Mouse (Mus musculus): ENCODE measurements at regions not wholly inside any gene's neighbourhood (a gene's known extent, or its start where the extent isn't known, plus 50 kb on each side); places are given as distances from the start of the nearest gene placed in this dataset.

GRCm38 (mm10) chr3:117938426-117938825 is 69.7 kb upstream of the Snx7 start:
- Histone ChIP-seq H3K4me2 (ENCODE audit: low read depth) (no peak overlapping the region), H3K79me2 (ENCODE audit: control insufficient read depth, insufficient read depth) (no peaks in the 10 kb centered on the region), H3K4me3 (no peak overlapping the region), H3ac (ENCODE audit: control insufficient read depth, insufficient read length) (no peak overlapping the region), H3K36me3 (ENCODE audit: control insufficient read depth, insufficient read depth) (no peaks in the 10 kb centered on the region), H3K27me3 (ENCODE audit: control insufficient read depth, insufficient read depth, insufficient read length) (no peaks in the 10 kb centered on the region)
- TF ChIP-seq CEBPB (IDR thresholded peaks at IDR 0.05; ENCODE audit: insufficient read depth, poor library complexity, severe bottlenecking) (no peak), MYOG (IDR thresholded peaks at IDR 0.05; ENCODE audit: control insufficient read depth in 1 of 3, insufficient read depth in 1 of 3, insufficient read length in 2 of 3, low read depth in 2 of 3) (no peak), TCF12 (IDR thresholded peaks at IDR 0.05; ENCODE audit: insufficient read depth, poor library complexity, severe bottlenecking) (no peak), USF1 (IDR thresholded peaks at IDR 0.05; ENCODE audit: low read depth) (no peak), E2F4 (IDR thresholded peaks at IDR 0.05; ENCODE audit: insufficient read depth) (no peak), TCF3 (IDR thresholded peaks at IDR 0.05; ENCODE audit: insufficient read length, low read depth) (no peak), POLR2AphosphoS2 (IDR thresholded peaks at IDR 0.05; ENCODE audit: insufficient read length, low read depth) (no peak), POLR2A (IDR thresholded peaks at IDR 0.05; ENCODE audit: insufficient read length, low read depth) (no peak), SRF (IDR thresholded peaks at IDR 0.05; ENCODE audit: control insufficient read depth, insufficient read length, low read depth) (no peak), MAX (IDR thresholded peaks at IDR 0.05; ENCODE audit: low read depth) (no peak), REST (IDR thresholded peaks at IDR 0.05; ENCODE audit: insufficient read depth, insufficient read length) (no peak)

- no peaks in the 10 kb centered on the region for H3K36me3 ChIP-seq (ENCODE audit: control insufficient read depth, insufficient read depth)
- no peak overlapping the region for H3ac ChIP-seq (ENCODE audit: control insufficient read depth, insufficient read length)
- no peaks in the 10 kb centered on the region for H3K27me3 ChIP-seq (ENCODE audit: control insufficient read depth, insufficient read depth, insufficient read length)
- no peaks in the 10 kb centered on the region for H3K79me2 ChIP-seq (ENCODE audit: control insufficient read depth, insufficient read depth)
- no peak overlapping the region for H3K4me2 ChIP-seq (ENCODE audit: low read depth)
- TF ChIP-seq TCF3 (IDR thresholded peaks at IDR 0.05; ENCODE audit: insufficient read length, low read depth) (no peak), TCF12 (IDR thresholded peaks at IDR 0.05; ENCODE audit: insufficient read depth, poor library complexity, severe bottlenecking) (no peak), POLR2A (IDR thresholded peaks at IDR 0.05; ENCODE audit: insufficient read length, low read depth) (no peak), USF1 (IDR thresholded peaks at IDR 0.05; ENCODE audit: low read depth) (no peak), SRF (IDR thresholded peaks at IDR 0.05; ENCODE audit: control insufficient read depth, insufficient read length, low read depth) (no peak), E2F4 (IDR thresholded peaks at IDR 0.05; ENCODE audit: insufficient read depth) (no peak), POLR2AphosphoS2 (IDR thresholded peaks at IDR 0.05; ENCODE audit: insufficient read length, low read depth) (no peak), MYOG (IDR thresholded peaks at IDR 0.05; ENCODE audit: control insufficient read depth in 1 of 3, insufficient read depth in 1 of 3, insufficient read length in 2 of 3, low read depth in 2 of 3) (no peak), REST (IDR thresholded peaks at IDR 0.05; ENCODE audit: insufficient read depth, insufficient read length) (no peak), CEBPB (IDR thresholded peaks at IDR 0.05; ENCODE audit: insufficient read depth, poor library complexity, severe bottlenecking) (no peak), MAX (IDR thresholded peaks at IDR 0.05; ENCODE audit: low read depth) (no peak), MYOD1 (IDR thresholded peaks at IDR 0.05; ENCODE audit: control insufficient read depth in 1 of 3, insufficient read length in 2 of 3, low read depth in 2 of 3) (no peak)
- H3K4me3 ChIP-seq: no peak overlapping the region
These were observed 58.8 kb upstream of the Snx7 start for GRCm38 (mm10) chr3:117927527-117927926.

Measured in myocyte (in vitro differentiated cells).